Mouse (Mus musculus) testis, adult 2 months (tissue): ENCODE measurements at regions not wholly inside any gene's neighbourhood (a gene's known extent, or its start where the extent isn't known, plus 50 kb on each side); places are given as distances from the start of the nearest gene placed in this dataset.

Source experiments
- CTCF ChIP-seq: fragments of 200-500 bp; IDR thresholded peaks from 2 replicates; pipeline ENCODE4 v1.5.1; 2012; ENCODE audit warnings: low read depth, mild to moderate bottlenecking, inconsistent platforms, low read length, moderate library complexity; ENCODE audit not compliant: control insufficient read depth, insufficient read depth, insufficient replicate concordance
- POLR2A ChIP-seq: fragments of 200-500 bp; IDR thresholded peaks from 2 replicates; pipeline ENCODE4 v1.6.1; 2012; ENCODE audit warnings: low read depth, mild to moderate bottlenecking, inconsistent platforms, low read length, moderate library complexity; ENCODE audit not compliant: control insufficient read depth

- TF ChIP-seq POLR2A (no peak), CTCF (no peak)
Measured at GRCm38 (mm10) chr3:115652236-115652635, 62.6 kb downstream of the S1pr1 start.
